ENCODE assay signal across 9 mouse cellular contexts in genomic region chr7:101422069-101422468, GRCm38 (mm10). TPM values are rescaled to one million over a fixed set of nuclear protein-coding genes. Genes with fewer than 3 reads are reported as not detected.
A peak's percentile ranks its signal among the peaks of the same experiment; 100 is the strongest.
DNase-seq lines count a peak whose midpoint lies in the region; ATAC-seq and TF ChIP-seq lines count a peak whose summit lies in the region.
"Had no signal": no experiment of that assay in that cellular context is flagged by ENCODE, and none has a peak within 500 bp of the region (broad histone marks: within the 10 kb centered on the region; RNA-seq: fewer than 3 reads in every experiment).

No protein-coding gene starts in this region.

- H3K27ac ChIP-seq in lung, postnatal 0 days (ENCODE audit: low read length), result no peak overlapping the region
- H3K27ac ChIP-seq in hindbrain, embryonic 13.5 days, result peak overlapping the region; percentile 64
- peak overlapping the region; percentile 69 for H3K27ac ChIP-seq in neural tube, embryonic 13.5 days (replicated peaks)

- WGBS in lung, postnatal 0 days, result 36% methylated on average over 3 of the region's 3 CpGs
- WGBS in hindbrain, embryonic 13.5 days, result 13% methylated on average over 3 of the region's 3 CpGs
- WGBS in neural tube, embryonic 13.5 days, result 32% methylated on average over 3 of the region's 3 CpGs

- intact Hi-C loops in gastrocnemius, postnatal 36 days (cut with DNase I), result loop anchor here (1.0 kb wide), 1 partner anchor 448 kb away; the partner anchor contains the start of gene P2ry6

- H3K4me3 ChIP-seq in lung, postnatal 0 days (ENCODE audit: low read depth, low read length), result no peak overlapping the region
- H3K4me3 ChIP-seq in hindbrain, embryonic 13.5 days, result peak overlapping the region; percentile 32
- H3K4me3 ChIP-seq in neural tube, embryonic 13.5 days, result peak overlapping the region; percentile 34

- H3K36me3 ChIP-seq in lung, postnatal 0 days (ENCODE audit: insufficient read depth, low read length), result no peaks in the 10 kb centered on the region
- H3K36me3 ChIP-seq in hindbrain, embryonic 13.5 days, result no peaks in the 10 kb centered on the region
- H3K36me3 ChIP-seq in neural tube, embryonic 13.5 days, result no peaks in the 10 kb centered on the region

- H3K9me3 ChIP-seq in lung, postnatal 0 days (ENCODE audit: low read length), result no peaks in the 10 kb centered on the region
- H3K9me3 ChIP-seq in hindbrain, embryonic 13.5 days, result no peaks in the 10 kb centered on the region
- no peaks in the 10 kb centered on the region for H3K9me3 ChIP-seq in neural tube, embryonic 13.5 days

- no peaks in the 10 kb centered on the region; the same call in 1 of the 2 replicates for H3K27me3 ChIP-seq in lung, postnatal 0 days (replicated peaks; ENCODE audit: insufficient read depth, low read length)
- H3K27me3 ChIP-seq in hindbrain, embryonic 13.5 days, result peaks cover 46% of the 10 kb centered on the region
- H3K27me3 ChIP-seq in neural tube, embryonic 13.5 days, result peaks cover 45% of the 10 kb centered on the region

- H3K4me1 ChIP-seq in lung, postnatal 0 days (ENCODE audit: insufficient read depth, low read depth, low read length), result no peaks in the 10 kb centered on the region
- peaks cover 56% of the 10 kb centered on the region for H3K4me1 ChIP-seq in hindbrain, embryonic 13.5 days (replicated peaks)
- H3K4me1 ChIP-seq in neural tube, embryonic 13.5 days (replicated peaks), result peaks cover 32% of the 10 kb centered on the region

- ATAC-seq in lung, postnatal 0 days, result peak; percentile 37; the same call in 1 of the 2 replicates
- 0 out of 2 replicates have a peak, but pooled peaks have one; percentile 2 for ATAC-seq in hindbrain, embryonic 13.5 days (ENCODE audit: low FRiP score)
- 0 out of 2 replicates have a peak, but pooled peaks have one; percentile 3 for ATAC-seq in neural tube, embryonic 13.5 days (ENCODE audit: low read depth)

- H3K9ac ChIP-seq in lung, postnatal 0 days (replicated peaks; ENCODE audit: low read depth), result no peak overlapping the region
- peak overlapping the region; percentile 69 for H3K9ac ChIP-seq in hindbrain, embryonic 13.5 days
- H3K9ac ChIP-seq in neural tube, embryonic 13.5 days, result peak overlapping the region; percentile 63

- peak; percentile 52 for DNase-seq in lung, postnatal 0 days (ENCODE audit: low spot score)
- no peak for DNase-seq in lung, adult 18-20 months
- peak; percentile 64 for DNase-seq in embryo, embryonic 10.5 days (ENCODE audit: low spot score)
- no peak for DNase-seq in gastrocnemius, postnatal 36 days
- DNase-seq in right cerebral cortex, adult 2 months (ENCODE audit: low spot score in 2 of 2), result no peak
- no peak for DNase-seq in left cerebral cortex, adult 8-10 months (ENCODE audit: low spot score in 2 of 2)

- no peak for TF ChIP-seq CTCF in lung, postnatal 0 days (IDR thresholded peaks at IDR 0.05)

- no peak for TF ChIP-seq EP300 in lung, postnatal 0 days (IDR thresholded peaks at IDR 0.05)

- H3K4me2 ChIP-seq in lung, postnatal 0 days (replicated peaks; ENCODE audit: low read depth, low read length), result no peak overlapping the region
- peak overlapping the region; percentile 48 for H3K4me2 ChIP-seq in hindbrain, embryonic 13.5 days
- peak overlapping the region; percentile 48 for H3K4me2 ChIP-seq in neural tube, embryonic 13.5 days

RNA-seq across cellular contexts. Expression of gene Pde2a, which starts 0.6 kb away (rescaled TPM):
- 3.2 and 4.3 TPM in 2 replicates for polyA plus RNA-seq in lung, postnatal 0 days (2015; fragmentation: Nextera tagmentation; extraction: Ambion mirVana)
- polyA plus RNA-seq in hindbrain, embryonic 13.5 days (2015; fragmentation: Nextera tagmentation; extraction: Ambion mirVana), result 28.8 and 31.6 TPM in 2 replicates
- polyA plus RNA-seq in neural tube, embryonic 13.5 days (2015; fragmentation: Nextera tagmentation; extraction: Ambion mirVana), result 43.6 TPM in 2 replicates
- total RNA-seq in gastrocnemius, postnatal 36 days (2021), result 10 to 100 TPM; 17.6 to 22.7 TPM
- total RNA-seq in left cerebral cortex, adult 8-10 months (2022), result 100 to 1,000 TPM; 370 to 394 (median 377) TPM

RNA-seq across cellular contexts. Expression of gene Gm45837, which starts 11.4 kb away (rescaled TPM):
- 4.0 and 4.2 TPM in 2 replicates for polyA plus RNA-seq in lung, postnatal 0 days (2015; fragmentation: Nextera tagmentation; extraction: Ambion mirVana)
- polyA plus RNA-seq in hindbrain, embryonic 13.5 days (2015; fragmentation: Nextera tagmentation; extraction: Ambion mirVana), result not detected in 2 replicates
- not detected in 2 replicates for polyA plus RNA-seq in neural tube, embryonic 13.5 days (2015; fragmentation: Nextera tagmentation; extraction: Ambion mirVana)
- total RNA-seq in gastrocnemius, postnatal 36 days (2021), result 1 to 10 TPM in 1 of 2 experiments, not detected in 1; 2.1 TPM
- total RNA-seq in left cerebral cortex, adult 8-10 months (2022), result 1 to 10 TPM in 2 of 4 experiments, not detected in 2; 1.2 to 1.6 TPM
- polyA plus RNA-seq: large intestine, adult 2 months had no signal

Comparison
In these comparisons a context has a peak if more than half of its experiments do, and no peak if none do; other contexts are left out.
1. DNase-seq: peak in lung, postnatal 0 days (single experiment) and embryo, embryonic 10.5 days (single experiment); none in lung, adult 18-20 months (0 of 2), gastrocnemius, postnatal 36 days (0 of 2), right cerebral cortex, adult 2 months (0 of 2) and left cerebral cortex, adult 8-10 months (0 of 2).
2. Peak in every context shown above with its lines, with median percentiles within 50 percentile points of each other: ATAC-seq.